Mouse (Mus musculus) large intestine, adult 2 months (tissue): ENCODE measurements around the gene Osbpl8. TPM values are rescaled to one million over a fixed set of nuclear protein-coding genes. Genes with fewer than 3 reads are reported as not detected.

Source experiments
- polyA plus RNA-seq: library from polyadenylated mRNA; depleted of rRNA; stranded (reverse); fragments of >200 nt; gene quantifications from 2 replicates; pipeline ENCODE4 v1.2.3, GENCODE M21; 2012; rRNA removed

The Osbpl8 gene
- polyA plus RNA-seq, 1 experiment: 1.1 TPM

Other genes with a start within 250 kb of the Osbpl8 start
- gene Csrp2, start 245.0 kb upstream of the Osbpl8 start, polyA plus RNA-seq: 90.5 and 109 TPM in 2 replicates
- 6.3 and 12.9 TPM in 2 replicates for gene Zdhhc17, start 154.6 kb upstream of the Osbpl8 start, polyA plus RNA-seq
- gene Bbs10, start 133.9 kb downstream of the Osbpl8 start, polyA plus RNA-seq: 0.43 and 0.44 TPM in 2 replicates